Mouse (Mus musculus) heart, postnatal 4 days (tissue): Measurements from ENCODE around the gene Sdhb. TPM values are rescaled to one million over a fixed set of nuclear protein-coding genes. Genes with fewer than 3 reads are reported as not detected.

Experiments used
- DNase-seq: peaks from one replicate; pipeline ENCODE4 v3.0.0; 2021
- total RNA-seq, 2 experiments: library from RNA; stranded (reverse); gene quantifications; 2 replicates each; pipeline ENCODE4 v1.2.3; 2021

Sdhb gene
- 100 to 1,000 TPM; 633 to 638 TPM for total RNA-seq

DNA sequence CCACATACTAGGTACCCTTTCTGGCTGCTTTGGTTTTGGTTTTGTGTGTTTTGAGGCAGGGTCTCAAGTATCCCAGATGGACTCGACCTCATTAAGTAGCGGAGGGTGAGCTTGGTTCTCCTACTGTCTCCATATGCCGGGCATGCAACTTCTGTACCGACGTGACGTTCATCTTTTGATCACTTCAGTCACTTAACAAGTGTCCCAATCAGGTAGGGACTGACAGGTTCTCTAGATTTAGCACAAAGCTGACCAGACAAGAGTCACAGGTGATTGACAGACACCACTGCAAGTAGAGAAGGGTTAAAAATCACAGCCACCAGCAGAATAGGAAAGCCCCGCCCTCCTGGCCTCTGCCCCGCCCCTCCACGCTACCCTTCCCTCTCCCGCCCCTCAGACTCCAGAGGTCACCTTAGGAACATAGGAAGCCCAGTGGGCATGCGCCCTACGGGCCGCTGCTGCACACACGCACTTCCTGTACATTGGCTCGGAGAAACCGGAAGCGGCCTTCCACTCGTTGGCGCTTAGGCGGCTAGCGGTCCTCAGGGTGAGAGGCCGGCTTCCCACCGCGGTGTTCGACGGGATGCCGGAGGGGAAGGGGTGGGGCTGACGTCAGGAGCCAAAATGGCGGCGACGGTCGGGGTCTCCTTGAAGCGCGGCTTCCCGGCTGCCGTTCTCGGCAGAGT is at the start of gene Sdhb:
Gene Sdhb, plus strand, starts transcription at position 423 of the 686 bp plus-strand sequence.
- DNase-seq = peak; percentile 97

DNA sequence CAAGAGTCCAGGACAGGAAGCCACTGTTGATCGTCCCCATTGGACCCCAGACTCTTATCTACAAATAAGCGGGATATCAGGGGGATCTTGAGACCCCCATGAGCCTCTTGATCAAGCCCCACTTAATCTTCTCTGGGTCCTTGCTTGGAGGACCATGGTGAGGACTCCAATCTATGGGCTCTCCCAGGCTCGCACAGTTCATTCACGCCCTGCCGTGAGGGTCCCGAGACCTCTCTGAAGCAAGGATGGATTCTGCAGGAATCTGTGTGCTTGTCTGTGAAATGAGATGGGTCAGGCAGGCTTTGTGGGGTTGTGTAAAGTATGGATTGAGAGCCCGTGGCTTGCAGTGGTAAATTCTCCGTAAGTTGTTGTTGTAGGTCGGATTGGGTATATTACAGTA is 49.6 kb upstream of the Sdhb start:
- DNase-seq = no peak

DNA sequence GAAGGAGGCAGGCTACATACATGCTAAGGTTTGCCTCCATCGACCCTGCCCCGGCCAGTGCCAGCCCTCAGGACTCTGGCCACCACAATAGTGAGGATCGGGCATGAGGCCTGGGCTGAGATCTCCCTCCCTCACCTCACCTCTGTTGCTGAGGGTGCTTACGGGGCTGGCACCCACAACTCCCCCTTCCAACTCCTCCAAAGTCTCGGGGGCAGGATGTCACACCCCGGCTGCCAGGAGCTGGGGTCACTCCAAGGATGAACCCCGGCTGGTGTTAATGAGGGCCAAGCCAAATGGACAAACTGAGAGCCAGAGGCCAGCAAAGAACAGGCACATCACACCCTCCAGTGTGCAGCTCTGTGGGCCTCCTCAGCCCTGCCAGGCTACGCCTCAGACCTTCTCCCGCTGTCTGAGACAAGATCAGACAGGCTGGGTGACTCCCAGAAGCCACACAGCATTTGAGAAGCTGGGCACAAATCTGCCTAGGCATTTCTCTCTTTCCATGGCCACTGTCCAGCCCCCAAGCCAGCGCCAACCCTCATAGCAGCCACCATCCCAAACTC is 48.7 kb upstream of the Sdhb start:
- no peak for DNase-seq

DNA sequence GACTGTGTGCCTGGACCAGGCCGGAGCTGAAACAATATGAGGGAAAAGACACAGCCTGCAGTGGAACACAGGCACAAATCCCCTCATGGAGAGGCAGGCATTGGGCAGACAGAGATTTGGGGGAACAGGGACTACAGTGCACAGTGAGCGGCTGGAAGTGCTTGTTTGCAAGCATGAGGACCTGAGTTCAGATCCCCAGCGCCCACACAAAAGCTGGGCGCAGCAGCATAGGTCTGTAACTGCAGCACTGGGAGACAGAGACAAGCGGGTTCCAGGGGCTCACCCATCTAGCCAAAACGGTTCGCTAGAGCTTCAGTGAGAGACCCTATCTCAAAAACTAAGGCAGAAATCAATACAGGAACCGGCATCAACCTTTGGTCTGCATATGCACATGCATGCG is 47.4 kb upstream of the Sdhb start:
- no peak for DNase-seq

DNA sequence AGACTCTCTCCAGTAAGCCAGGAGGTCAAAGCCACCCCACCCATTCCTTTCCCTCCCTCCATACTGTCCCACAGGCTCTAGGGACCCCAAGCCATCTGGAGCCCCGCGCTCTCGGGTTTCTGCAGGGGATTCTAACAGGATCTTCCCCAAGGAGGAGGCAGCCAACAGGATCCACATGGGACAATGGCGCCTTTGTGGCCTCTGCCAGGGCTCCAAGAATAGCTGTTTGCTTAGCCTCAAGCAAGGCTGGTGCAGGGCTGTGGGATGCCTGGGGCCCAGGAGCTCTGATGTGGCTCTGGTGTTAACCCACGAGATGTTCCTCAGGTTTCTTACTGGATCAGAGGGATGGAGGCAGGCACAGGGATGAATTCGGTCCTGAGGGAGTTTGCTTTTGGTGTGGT is 46.3 kb upstream of the Sdhb start:
- no peak for DNase-seq

DNA sequence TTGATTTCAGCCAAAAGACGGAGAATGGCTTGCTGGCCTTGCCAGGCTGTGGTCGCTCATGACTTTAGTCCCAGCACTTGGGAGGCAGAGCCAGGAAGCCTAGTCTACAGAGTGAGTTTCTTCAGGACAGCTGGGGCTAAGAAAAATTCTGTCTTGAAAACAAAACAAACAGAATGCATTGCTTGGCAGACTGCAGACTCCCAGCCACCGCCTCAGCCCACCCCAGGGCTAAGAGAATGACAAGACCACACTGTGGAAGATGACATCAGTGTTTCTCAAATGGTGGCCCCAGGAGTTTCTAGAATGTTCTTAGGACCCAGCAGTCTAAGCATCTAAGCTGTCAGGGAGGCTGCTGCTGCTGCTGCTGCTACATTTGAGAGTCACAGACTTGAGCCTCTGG is 45.8 kb upstream of the Sdhb start:
- DNase-seq = no peak

DNA sequence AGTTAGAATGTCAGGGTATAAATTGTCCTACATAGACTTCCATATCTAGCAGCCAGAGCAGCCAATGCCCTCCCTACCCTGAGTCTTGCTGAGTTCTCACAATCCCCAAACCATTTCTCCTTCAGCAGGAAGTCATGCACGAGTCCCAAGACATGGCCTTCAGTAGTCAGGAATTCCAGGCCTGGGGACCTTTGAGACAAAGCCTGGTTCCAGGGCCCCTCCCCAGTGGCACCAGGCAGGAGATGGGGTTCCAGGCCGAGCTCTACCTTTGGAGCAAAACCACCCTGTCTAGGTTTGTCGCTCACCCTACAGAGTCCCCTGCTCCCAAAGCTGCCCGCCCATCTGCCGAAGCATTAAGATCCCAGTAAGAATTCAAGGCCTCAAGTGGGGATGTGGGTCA is 44.7 kb upstream of the Sdhb start:
- no peak for DNase-seq

DNA sequence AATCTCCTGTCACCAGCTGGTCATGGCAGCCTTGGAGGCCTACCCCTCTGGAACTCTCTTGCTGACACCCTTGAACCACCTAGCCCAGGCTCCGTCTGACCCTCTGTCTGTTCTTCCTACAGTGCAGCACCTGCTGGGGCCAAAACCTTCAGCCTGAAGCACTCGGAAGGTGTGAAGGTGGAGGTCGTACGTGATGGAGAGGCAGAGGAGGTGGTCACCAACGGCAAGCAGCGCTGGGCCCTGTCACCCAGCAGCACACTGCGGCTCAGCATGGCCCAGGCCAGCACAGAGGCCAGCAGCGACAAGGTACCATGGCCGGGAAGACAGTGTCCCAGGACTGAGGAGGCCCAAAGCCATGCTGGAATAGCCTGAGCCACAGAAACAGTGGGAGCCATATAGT is 43.6 kb upstream of the Sdhb start:
- DNase-seq = no peak

DNA sequence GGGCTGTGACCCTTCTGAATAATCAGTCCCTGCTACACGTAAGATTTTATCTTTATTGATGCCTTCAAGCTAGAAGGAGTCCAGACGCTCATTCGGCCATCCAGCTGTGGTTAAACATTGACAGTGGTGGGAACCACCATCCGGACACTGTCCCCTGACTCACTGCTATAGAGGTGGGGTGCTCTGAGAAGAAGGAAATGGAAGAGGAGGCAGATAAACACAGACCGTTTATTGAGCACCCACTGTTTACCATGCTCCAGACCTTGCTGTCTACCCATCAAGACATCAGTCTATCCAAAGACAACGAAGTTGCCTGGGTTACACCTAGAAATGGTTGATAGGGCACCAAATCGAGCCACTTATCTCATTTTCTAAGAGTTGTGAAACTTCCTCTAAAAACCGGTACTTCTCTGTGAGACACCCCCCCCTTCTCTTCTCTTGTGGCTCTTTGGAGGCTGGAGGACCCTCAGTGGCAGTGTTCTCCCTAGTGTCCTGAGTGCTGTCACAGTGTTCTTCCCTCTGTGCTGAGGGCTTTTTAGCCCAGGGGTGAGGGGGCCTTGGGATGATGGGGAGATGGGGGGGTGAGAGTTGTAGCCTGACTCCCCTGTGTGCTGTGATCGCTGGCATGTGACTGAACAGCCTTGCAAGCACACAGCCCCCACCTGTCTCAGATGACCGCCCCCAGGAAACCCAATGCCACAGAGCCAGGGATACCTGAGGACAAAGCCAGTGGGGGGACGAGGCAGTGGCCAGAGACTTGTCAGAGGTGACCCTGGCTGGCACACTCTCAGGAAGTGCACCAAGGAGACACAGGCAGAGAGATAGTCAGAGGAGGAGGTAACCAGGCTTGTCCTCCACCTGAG is 40.8 kb upstream of the Sdhb start:
- no peak for DNase-seq

DNA sequence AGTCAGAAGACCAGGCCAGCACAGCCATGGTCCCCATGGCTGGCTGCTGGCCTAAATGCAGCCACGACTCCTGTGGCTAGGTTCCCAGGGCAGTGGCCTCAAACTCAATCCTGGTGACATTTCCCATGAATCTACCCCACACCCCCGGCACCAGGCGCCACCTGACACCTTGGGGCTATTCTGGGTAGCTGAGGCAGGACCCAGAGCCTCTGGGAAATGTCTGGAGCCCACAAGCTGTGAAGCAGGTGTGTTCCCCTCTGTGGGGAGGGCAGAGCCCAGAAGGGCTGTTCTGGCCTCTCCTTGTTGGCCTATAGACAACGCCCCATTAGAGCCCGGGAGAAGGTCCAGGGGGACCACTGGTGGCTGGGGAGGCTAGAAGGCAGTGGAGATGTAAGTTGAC is 38.5 kb upstream of the Sdhb start:
- no peak for DNase-seq

DNA sequence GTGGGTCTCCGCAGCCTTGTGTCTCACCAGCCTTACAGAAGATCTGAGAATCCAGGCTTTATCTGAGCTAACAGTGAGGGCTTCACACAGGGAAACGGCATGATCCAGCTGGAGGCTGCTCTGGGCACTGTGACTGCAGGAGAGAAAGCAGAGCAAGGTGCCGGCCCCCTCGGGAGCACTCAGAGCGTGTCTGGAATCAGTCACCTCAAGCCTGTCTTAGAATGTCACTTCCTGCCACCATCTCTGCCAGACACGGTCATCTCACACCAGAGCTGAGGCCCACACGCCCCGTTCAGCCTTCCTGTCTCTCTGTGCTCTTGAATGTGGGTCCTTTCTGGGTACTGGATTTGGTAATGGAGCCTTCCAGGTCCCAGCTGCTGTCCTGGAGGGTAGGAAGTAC is 35.4 kb upstream of the Sdhb start:
- DNase-seq = no peak

DNA sequence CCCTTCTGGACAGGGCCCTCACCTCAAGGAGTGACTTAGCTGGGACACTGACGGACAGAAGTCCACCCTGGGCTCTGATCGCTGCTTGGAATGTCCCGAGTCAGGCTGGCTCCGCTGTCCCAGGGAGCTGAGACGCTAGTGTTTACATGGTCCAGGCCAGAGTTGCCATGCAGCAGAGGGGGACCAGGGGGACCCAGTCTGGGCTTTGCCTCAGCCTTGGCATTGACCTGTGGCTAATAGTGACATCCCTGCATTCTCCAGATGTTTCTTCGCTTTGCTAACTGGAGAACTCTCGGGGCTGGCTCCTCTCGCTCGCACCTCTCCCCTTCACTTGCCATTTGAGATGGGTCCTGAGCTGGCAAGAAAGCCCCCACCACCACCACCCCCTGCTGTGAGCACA is 32.7 kb upstream of the Sdhb start:
- DNase-seq = no peak

DNA sequence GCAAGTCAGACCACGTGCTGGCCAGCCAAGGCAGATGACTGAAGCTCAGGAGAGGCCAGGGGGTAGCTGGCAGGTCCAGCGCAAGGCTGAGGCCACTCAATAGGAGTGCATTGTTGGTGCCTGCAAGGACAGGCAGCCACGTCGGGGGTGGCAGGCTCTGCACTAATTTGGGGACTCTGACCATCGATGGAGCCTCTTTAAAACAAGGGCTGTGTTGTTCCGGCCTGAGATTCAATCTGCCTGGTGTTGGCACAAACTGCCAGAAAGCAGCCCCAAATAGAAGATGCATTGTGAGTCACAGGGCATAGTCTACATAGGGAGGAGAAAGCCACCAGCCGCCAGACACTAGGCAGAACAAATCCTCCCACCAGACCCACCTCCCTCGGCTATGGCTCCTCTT is 31.3 kb upstream of the Sdhb start:
- DNase-seq = no peak

DNA sequence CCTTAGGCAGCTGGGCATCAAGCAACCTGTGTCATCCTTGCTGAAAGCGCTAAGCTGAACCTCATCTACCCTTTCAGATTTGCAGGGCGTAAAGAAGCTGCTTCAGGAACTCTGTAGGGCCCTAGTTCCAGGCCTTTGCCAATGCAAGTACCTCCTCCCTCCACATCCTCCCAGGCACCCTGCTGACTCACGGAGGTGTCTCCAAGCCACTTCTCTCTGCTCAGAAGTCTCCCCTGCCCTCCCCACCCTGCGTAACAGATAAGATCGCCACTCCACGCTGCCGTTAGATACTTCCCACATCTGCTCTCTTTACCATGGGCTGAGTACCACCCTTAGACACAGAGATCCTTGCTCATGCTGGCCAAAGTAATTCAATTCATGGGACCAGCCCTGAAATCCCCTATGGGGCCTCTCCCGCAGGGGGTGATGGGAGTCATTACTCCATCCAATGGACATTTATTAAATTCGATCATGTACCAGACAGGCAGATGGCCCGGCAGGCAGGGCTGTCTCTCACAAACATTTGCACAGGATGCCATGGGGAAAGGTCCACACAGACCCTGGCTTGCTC is 30.0 kb upstream of the Sdhb start:
- DNase-seq = no peak

DNA sequence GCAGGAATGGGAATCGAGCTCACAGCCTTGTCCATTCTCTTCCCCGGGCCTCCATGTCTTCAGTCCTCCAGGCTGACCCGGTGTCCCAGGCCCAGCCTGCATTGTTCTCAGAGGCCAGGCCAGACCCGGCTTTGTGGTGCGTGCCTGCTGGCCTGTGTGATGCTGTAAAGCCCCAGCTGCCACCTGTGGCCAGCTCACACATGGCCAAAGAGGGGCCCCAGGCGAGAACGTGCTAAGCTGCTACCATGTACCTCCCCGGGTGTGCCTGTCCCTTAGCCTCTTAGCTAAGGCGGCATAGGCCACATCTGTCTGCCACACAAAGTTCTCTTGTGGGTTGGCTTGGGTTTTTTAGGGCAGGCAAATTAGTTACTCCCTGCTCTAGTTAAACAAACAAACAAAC is 25.4 kb upstream of the Sdhb start:
- DNase-seq = no peak

DNA sequence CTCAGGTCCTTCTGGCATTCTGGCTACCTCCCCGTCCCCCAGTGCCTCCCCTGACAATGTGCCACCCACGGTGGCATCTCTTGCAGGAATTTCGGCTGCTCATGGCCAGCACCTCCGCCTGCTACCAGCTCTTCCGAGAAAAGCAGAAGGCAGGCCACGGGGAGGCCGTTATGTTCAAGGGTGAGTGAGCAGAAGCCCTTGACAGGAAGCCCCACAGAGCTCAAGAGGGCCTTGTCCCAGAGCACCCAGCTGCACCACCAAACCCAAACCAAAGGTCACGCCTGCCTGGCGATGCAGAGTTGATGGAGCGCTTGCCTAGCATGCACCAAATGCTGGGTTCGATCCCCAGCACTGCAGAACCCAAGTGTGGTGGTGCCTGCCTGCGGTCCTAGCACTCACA is 16.6 kb upstream of the Sdhb start:
- DNase-seq = no peak

DNA sequence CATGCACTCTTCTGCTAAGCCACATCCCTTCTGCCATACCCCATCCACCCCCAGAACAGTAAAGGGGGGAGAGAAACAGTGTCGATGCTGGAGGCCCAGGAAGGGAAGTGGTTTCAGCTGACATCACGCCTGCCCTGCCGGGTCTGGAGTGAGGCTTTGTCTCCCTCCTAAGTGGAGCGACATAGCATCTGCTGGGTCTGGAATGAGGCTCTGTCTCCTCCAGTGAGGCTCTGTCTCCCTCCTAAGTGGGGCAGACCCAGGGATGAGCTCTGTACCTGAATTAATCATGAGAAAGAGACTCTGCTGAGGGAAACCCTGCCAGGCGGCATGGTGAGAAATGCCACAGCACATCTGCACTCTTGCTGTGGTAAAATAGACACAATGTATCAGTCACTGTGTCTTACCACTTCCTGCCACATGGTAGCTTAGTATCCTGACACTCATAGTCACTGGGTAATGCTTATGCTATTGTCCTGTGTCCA is 16.0 kb upstream of the Sdhb start:
- no peak for DNase-seq

DNA sequence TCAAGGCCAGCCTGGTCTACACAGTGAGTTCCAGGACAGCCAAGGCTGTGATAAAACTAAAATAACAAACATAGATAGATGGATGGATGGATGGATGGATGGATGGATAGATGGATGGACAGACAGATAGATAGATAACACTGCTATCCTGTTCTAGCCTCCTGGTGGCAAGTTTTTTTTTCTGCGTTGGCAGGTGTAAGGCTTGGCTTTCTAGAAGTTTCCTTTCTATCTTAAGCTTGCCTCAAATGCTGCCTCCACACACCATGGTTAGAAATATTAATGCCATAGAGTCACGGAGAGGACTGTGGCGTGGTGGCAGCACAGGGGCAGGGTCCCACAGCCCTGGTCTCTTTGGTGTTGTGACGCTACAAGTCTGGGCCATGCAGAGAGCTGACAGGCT is 15.4 kb upstream of the Sdhb start:
- no peak for DNase-seq

DNA sequence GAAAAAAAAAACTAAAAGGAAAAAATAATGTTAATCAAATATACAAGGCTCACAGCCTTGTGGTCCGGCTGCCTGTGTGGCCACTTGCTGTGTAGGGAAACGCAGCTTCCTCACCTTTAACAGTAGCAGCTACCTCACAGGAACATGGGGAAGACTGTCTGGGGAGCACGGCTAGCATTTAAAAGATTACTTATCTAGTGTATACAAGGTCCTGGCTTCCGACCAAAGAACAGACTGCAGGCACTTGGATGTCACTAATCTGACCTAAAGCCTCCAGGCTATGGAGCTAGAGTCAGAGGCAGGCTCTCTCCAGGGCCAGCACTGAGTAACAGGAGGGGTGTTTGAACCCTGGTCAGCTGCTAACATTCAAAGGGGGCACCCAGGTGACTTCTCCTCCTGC is 15.0 kb upstream of the Sdhb start:
- no peak for DNase-seq

DNA sequence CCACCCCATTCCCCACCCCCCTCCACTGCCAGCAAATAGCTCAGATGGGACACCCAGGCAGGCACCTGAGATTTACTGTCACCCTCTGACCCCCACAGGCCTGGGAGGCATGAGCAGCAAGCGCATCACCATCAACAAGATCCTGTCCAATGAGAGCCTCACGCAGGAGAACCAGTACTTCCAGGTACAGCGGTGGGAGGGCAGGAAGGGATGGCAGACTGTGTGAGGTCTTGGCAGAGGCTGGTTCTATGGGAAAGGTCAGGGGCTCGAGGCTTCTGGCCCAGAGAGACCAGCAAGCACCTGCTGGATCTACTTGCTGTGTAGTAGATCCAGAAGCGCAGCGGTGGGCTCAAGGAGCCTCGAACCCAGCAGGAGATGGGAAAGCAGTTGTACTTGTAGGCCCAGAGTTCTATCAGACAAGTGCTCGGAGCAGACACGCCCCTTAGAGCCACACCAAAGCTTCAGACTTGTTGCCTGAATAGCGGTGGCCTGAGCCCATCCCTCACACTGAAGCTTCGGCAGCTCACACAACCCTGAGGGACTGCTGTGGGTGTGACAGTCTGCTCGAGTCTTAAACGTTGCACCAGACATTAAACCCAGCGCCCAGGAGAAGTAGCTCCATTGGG is 14.3 kb upstream of the Sdhb start:
- no peak for DNase-seq

DNA sequence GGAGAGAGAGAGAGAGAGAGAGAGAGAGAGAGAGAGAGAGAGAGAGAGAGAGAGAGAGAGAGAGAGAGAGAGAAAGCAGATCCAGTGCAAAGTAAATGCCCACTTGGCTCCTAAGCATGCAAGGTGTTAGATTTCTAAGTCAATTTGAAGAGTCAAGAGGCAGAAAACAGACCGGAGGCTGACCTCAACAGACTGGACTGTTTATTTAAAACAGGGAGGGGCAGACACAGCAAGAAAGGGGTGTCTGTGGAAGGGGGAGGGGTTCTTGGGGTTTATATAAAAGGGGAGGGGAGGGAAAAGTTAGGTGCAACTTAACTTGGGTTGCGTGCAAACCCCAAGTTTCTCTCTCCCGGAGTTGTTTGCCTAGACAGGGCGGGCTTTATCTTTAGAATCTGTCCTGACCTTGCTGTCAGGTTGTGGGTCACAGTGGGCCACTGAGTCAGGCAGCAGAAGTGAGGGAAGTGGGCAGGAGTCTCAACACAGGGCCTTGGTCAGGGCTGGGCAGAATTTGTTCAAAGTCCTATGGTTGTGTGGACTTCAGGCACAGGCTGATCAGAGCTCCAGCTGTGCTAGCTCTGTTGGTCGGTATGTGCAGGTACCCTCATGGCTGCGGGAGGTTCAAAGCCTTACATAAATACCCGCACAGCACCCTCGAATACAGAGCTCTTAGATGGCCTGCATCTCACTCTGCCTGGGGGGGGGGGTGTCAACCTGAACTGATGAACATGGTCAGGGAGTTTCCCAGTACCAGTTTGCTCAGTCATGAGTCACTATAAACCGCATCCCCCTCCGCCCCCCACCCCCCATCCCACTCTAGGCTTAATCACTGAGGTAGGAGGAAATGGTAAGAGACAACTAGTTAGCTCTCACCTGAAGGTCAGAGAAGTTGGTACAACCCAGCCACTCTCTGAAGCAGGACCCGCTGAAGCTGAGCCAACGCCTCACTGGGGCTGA is 13.2 kb upstream of the Sdhb start:
- DNase-seq = no peak

DNA sequence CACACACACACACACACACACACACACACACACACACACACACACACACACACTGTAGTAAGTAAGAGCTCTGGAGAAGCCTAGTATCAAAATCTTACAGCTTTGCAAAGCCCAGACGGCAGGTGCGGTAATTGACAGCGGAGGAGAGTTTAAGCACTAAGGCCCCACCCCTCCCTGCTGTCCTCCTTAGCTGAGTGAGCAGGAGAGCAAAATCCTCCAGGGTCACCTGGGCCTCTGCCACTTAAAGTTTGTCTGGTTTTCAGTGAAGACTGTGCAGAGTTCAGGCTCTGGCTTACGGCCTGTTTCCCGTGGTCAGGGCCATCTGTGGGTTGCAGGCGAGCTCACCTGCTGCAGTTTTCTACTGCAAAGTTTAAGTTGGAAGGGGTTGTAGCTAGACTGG is 12.5 kb upstream of the Sdhb start:
- DNase-seq = no peak
